Mouse (Mus musculus): ENCODE data around the gene Sox21.

DNA sequence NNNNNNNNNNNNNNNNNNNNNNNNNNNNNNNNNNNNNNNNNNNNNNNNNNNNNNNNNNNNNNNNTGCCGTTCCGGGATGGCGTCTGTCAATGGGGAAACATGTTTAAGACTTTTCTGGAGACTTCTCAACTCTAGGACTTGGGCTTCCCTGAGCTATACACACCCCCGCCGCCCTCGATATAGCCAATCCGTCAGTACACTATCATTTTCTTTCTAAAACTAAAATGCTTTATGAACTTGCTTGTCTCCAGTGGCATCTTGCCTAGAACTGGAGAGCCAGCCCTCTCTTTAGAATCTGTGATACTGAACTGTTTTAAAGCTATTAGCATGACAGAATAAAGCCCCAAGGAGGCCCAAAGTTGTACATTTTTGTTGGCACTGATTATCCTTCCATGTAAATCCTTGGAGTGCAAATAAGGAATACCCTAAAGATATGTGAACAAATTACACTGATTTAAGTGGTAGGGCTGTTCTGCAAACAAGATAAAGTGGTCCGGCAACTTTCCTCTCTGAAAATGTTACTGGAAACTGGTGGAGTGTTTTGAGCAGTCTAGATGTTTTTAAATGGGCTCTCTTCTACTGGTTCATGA, 4.4 kb downstream of the Sox21 start:
- TF ChIP-seq CTCF (IDR thresholded peaks at IDR 0.05; ENCODE audit: extremely low read depth, insufficient read depth, insufficient read length, insufficient replicate concordance) (no peak), POLR2A (IDR thresholded peaks at IDR 0.05; ENCODE audit: low read depth, low read length) (no peak)

Data from spleen, adult 2 months (tissue).